Mouse (Mus musculus) cerebellum, adult 2 months (tissue): ENCODE results near the gene Gtf2ird1. TPM values are rescaled to one million over a fixed set of nuclear protein-coding genes. Genes with fewer than 3 reads are reported as not detected.

Source experiments
- DNase-seq, 2 experiments: peaks; one replicate each; pipeline ENCODE4 v3.0.0; 2021
- H3K27ac ChIP-seq: fragments of 200-500 bp; 2 replicates; pipeline ENCODE4 v1.5.1; 2012; ENCODE audit warnings: low read length, control low read depth, inconsistent platforms; ENCODE audit not compliant: insufficient read depth
- H3K27me3 ChIP-seq: fragments of 200-500 bp; 2 replicates; pipeline ENCODE4 v1.6.1; 2012; ENCODE audit warnings: inconsistent platforms, mild to moderate bottlenecking, low read length, moderate library complexity; ENCODE audit not compliant: control insufficient read depth, insufficient read depth
- H3K4me1 ChIP-seq: fragments of 200-500 bp; 2 replicates; pipeline ENCODE4 v1.6.1; 2011; ENCODE audit warnings: low read length; ENCODE audit not compliant: control insufficient read depth, insufficient read depth
- H3K4me3 ChIP-seq: fragments of 200-500 bp; replicated peaks from 2 replicates; pipeline ENCODE3; 2011; ENCODE audit warnings: mild to moderate bottlenecking, low read depth, low read length, control low read depth; ENCODE audit not compliant: insufficient read depth
- CTCF ChIP-seq: fragments of 200-500 bp; IDR thresholded peaks from 2 replicates; pipeline ENCODE4 v1.5.1; 2011; ENCODE audit warnings: low read depth, mild to moderate bottlenecking, control low read depth, low read length, moderate library complexity, borderline replicate concordance; ENCODE audit not compliant: insufficient read depth
- POLR2A ChIP-seq: fragments of 200-500 bp; IDR thresholded peaks from 2 replicates; pipeline ENCODE4 v1.6.1; 2011; ENCODE audit warnings: low read length, control low read depth, borderline replicate concordance; ENCODE audit not compliant: insufficient read depth
- WGBS: fragments of 180-500 bp; shearing (Covaris S2); methylation state at CpG from one replicate; pipeline ENCODE4 v1.1.7; 2018; 5-methylcytosine and 5-hydroxymethylcytosine counted together
- polyA plus RNA-seq: library from polyadenylated mRNA; depleted of rRNA; stranded (reverse); fragments of >200 nt; gene quantifications from 2 replicates; pipeline ENCODE4 v1.2.3, GENCODE M21; 2012

The Gtf2ird1 gene
- polyA plus RNA-seq, 1 experiment = 47.0 TPM

GRCm38 (mm10) chr5:134494142-134494541 is 37.6 kb upstream of the Gtf2ird1 start:
- DNase-seq = peak; percentile 82 to 88
- no peaks in the 10 kb centered on the region for H3K4me1 ChIP-seq
- H3K4me3 ChIP-seq = no peak overlapping the region
- H3K27ac ChIP-seq = no peak overlapping the region
- TF ChIP-seq POLR2A = no peak
- peak; percentile 95 for TF ChIP-seq CTCF
- WGBS = 38% methylated on average over 11 of the region's 11 CpGs
- H3K27me3 ChIP-seq = no peaks in the 10 kb centered on the region

- 97% methylated on average over 4 of the region's 4 CpGs for WGBS
- Histone ChIP-seq H3K27ac (no peak overlapping the region), H3K4me1 (no peaks in the 10 kb centered on the region), H3K27me3 (no peaks in the 10 kb centered on the region), H3K4me3 (no peak overlapping the region)
- no peak for TF ChIP-seq POLR2A
- no peak for TF ChIP-seq CTCF
- no peak for DNase-seq
Observed at GRCm38 (mm10) chr5:134492956-134493355, 36.4 kb upstream of the Gtf2ird1 start.

- 30% methylated on average over 18 of the region's 18 CpGs for WGBS
- no peak overlapping the region for H3K27ac ChIP-seq
- H3K4me1 ChIP-seq = no peaks in the 10 kb centered on the region
- peak; percentile 69 to 79 for DNase-seq
- peak; percentile 91 for TF ChIP-seq CTCF
- no peak for TF ChIP-seq POLR2A
- no peak overlapping the region for H3K4me3 ChIP-seq
- H3K27me3 ChIP-seq = no peaks in the 10 kb centered on the region
Observed at GRCm38 (mm10) chr5:134491712-134492417, 35.3 kb upstream of the Gtf2ird1 start.

- no peak overlapping the region for H3K4me3 ChIP-seq
- no peaks in the 10 kb centered on the region for H3K27me3 ChIP-seq
- H3K27ac ChIP-seq = no peak overlapping the region
- DNase-seq = no peak
- H3K4me1 ChIP-seq = no peaks in the 10 kb centered on the region
- TF ChIP-seq POLR2A (no peak), CTCF (no peak)
- 77% methylated on average over 2 of the region's 2 CpGs for WGBS
Observed at GRCm38 (mm10) chr5:134491206-134491605, 34.7 kb upstream of the Gtf2ird1 start.

GRCm38 (mm10) chr5:134490465-134490864 is 33.9 kb upstream of the Gtf2ird1 start:
- DNase-seq = no peak
- no peaks in the 10 kb centered on the region for H3K27me3 ChIP-seq
- no peaks in the 10 kb centered on the region for H3K4me1 ChIP-seq
- H3K27ac ChIP-seq = no peak overlapping the region
- WGBS = 85% methylated on average over 12 of the region's 12 CpGs
- H3K4me3 ChIP-seq = no peak overlapping the region
- TF ChIP-seq POLR2A (no peak), CTCF (peak; percentile 49; the same call in 1 of the 2 replicates)

GRCm38 (mm10) chr5:134489583-134489982 is 33.1 kb upstream of the Gtf2ird1 start:
- Histone ChIP-seq H3K27ac (no peak overlapping the region), H3K4me3 (no peak overlapping the region), H3K4me1 (no peaks in the 10 kb centered on the region), H3K27me3 (no peaks in the 10 kb centered on the region)
- TF ChIP-seq CTCF (peak; percentile 42; the same call in 1 of the 2 replicates), POLR2A (no peak)
- 44% methylated on average over 9 of the region's 9 CpGs for WGBS
- no peak for DNase-seq

- WGBS = 89% methylated on average over 4 of the region's 4 CpGs
- no peak overlapping the region for H3K27ac ChIP-seq
- DNase-seq = no peak
Observed at GRCm38 (mm10) chr5:134488596-134488995, 32.1 kb upstream of the Gtf2ird1 start.

GRCm38 (mm10) chr5:134488042-134488441 is 31.5 kb upstream of the Gtf2ird1 start:
- TF ChIP-seq CTCF (no peak), POLR2A (no peak)
- DNase-seq = no peak
- Histone ChIP-seq H3K4me1 (no peaks in the 10 kb centered on the region), H3K27me3 (no peaks in the 10 kb centered on the region), H3K4me3 (no peak overlapping the region), H3K27ac (no peak overlapping the region)
- WGBS = 71% methylated on average over 10 of the region's 10 CpGs

More at GRCm38 (mm10) chr5:134488596-134488995, 32.1 kb upstream of the Gtf2ird1 start:
- Histone ChIP-seq H3K27me3 (no peaks in the 10 kb centered on the region), H3K4me1 (no peaks in the 10 kb centered on the region), H3K4me3 (no peak overlapping the region)
- no peak for TF ChIP-seq POLR2A
- TF ChIP-seq CTCF = no peak
